Mouse (Mus musculus): ENCODE measurements around the gene Umad1. TPM values are rescaled to one million over a fixed set of nuclear protein-coding genes. Genes with fewer than 3 reads are reported as not detected.
"Not testable (repeated sequence)": the region's sequence is repeated elsewhere in the genome, so short reads cannot be mapped to it uniquely, and the experiment has no call there.

Gene Umad1
- polyA plus RNA-seq, 1 experiment from 2014 or later, result 15.6 TPM

GRCm38 (mm10) chr6:8299066-8299863, 40.2 kb downstream of the Umad1 start:
- Histone ChIP-seq H3K4me3 (ENCODE audit: low read depth, low read length) (no peak overlapping the region), H3K4me2 (ENCODE audit: low read depth, low read length) (no peak overlapping the region), H3K27me3 (ENCODE audit: insufficient read depth, low read length) (no peaks in the 10 kb centered on the region), H3K27ac (ENCODE audit: low read depth) (no peak overlapping the region), H3K9me3 (ENCODE audit: low read length) (no peaks in the 10 kb centered on the region), H3K4me1 (ENCODE audit: insufficient read depth) (no peaks in the 10 kb centered on the region), H3K36me3 (replicated peaks; ENCODE audit: insufficient read depth, low read length) (no peaks in the 10 kb centered on the region), H3K9ac (replicated peaks) (no peak overlapping the region)
- WGBS (ENCODE audit: insufficient replicate concordance), result 66% methylated on average over 6 of the region's 6 CpGs
- ATAC-seq (no peak), DNase-seq (no peak)
- no peak for TF ChIP-seq EP300 (IDR thresholded peaks at IDR 0.05; ENCODE audit: low read depth)
- TF ChIP-seq CTCF (IDR thresholded peaks at IDR 0.05; ENCODE audit: low read depth), result no peak

- DNase-seq (no peak), ATAC-seq (no peak)
- no peaks in the 10 kb centered on the region for H3K4me1 ChIP-seq (ENCODE audit: insufficient read depth)
- H3K27ac ChIP-seq (ENCODE audit: low read depth), result no peak overlapping the region
- 82% methylated on average over 6 of the region's 6 CpGs for WGBS (ENCODE audit: insufficient replicate concordance)
- no peaks in the 10 kb centered on the region for H3K27me3 ChIP-seq (ENCODE audit: insufficient read depth, low read length)
- H3K4me2 ChIP-seq (ENCODE audit: low read depth, low read length), result no peak overlapping the region
- no peak overlapping the region for H3K9ac ChIP-seq (replicated peaks)
- no peak for TF ChIP-seq EP300 (IDR thresholded peaks at IDR 0.05; ENCODE audit: low read depth)
- TF ChIP-seq CTCF (IDR thresholded peaks at IDR 0.05; ENCODE audit: low read depth), result no peak
- H3K9me3 ChIP-seq (ENCODE audit: low read length), result no peaks in the 10 kb centered on the region
- H3K36me3 ChIP-seq (replicated peaks; ENCODE audit: insufficient read depth, low read length), result no peaks in the 10 kb centered on the region
- H3K4me3 ChIP-seq (ENCODE audit: low read depth, low read length), result no peak overlapping the region
Observed at GRCm38 (mm10) chr6:8307878-8308775, 49.0 kb downstream of the Umad1 start.

GRCm38 (mm10) chr6:8312554-8312953, 53.5 kb downstream of the Umad1 start:
- no peaks in the 10 kb centered on the region for H3K36me3 ChIP-seq (replicated peaks; ENCODE audit: insufficient read depth, low read length)

GRCm38 (mm10) chr6:8316201-8316600, 57.1 kb downstream of the Umad1 start:
- H3K4me1 ChIP-seq (ENCODE audit: insufficient read depth), result no peaks in the 10 kb centered on the region
- no peak overlapping the region for H3K27ac ChIP-seq (ENCODE audit: low read depth)
- H3K4me2 ChIP-seq (ENCODE audit: low read depth, low read length), result no peak overlapping the region
- no peak for TF ChIP-seq CTCF (IDR thresholded peaks at IDR 0.05; ENCODE audit: low read depth)
- TF ChIP-seq EP300 (IDR thresholded peaks at IDR 0.05; ENCODE audit: low read depth), result no peak
- DNase-seq (no peak), ATAC-seq (no peak)
- H3K9me3 ChIP-seq (ENCODE audit: low read length), result no peaks in the 10 kb centered on the region
- H3K27me3 ChIP-seq (ENCODE audit: insufficient read depth, low read length), result no peaks in the 10 kb centered on the region
- H3K9ac ChIP-seq (replicated peaks), result no peak overlapping the region
- H3K4me3 ChIP-seq (ENCODE audit: low read depth, low read length), result no peak overlapping the region
- no peaks in the 10 kb centered on the region for H3K36me3 ChIP-seq (replicated peaks; ENCODE audit: insufficient read depth, low read length)

More at GRCm38 (mm10) chr6:8312554-8312953, 53.5 kb downstream of the Umad1 start:
- DNase-seq, result no peak
- ATAC-seq, result no peak
- H3K27ac ChIP-seq (ENCODE audit: low read depth), result no peak overlapping the region
- TF ChIP-seq CTCF (IDR thresholded peaks at IDR 0.05; ENCODE audit: low read depth), result no peak
- TF ChIP-seq EP300 (IDR thresholded peaks at IDR 0.05; ENCODE audit: low read depth), result no peak
- H3K9me3 ChIP-seq (ENCODE audit: low read length), result no peaks in the 10 kb centered on the region
- no peak overlapping the region for H3K4me2 ChIP-seq (ENCODE audit: low read depth, low read length)
- H3K4me3 ChIP-seq (ENCODE audit: low read depth, low read length), result no peak overlapping the region
- H3K27me3 ChIP-seq (ENCODE audit: insufficient read depth, low read length), result no peaks in the 10 kb centered on the region
- WGBS (ENCODE audit: insufficient replicate concordance), result 79% methylated on average over 2 of the region's 2 CpGs
- no peaks in the 10 kb centered on the region for H3K4me1 ChIP-seq (ENCODE audit: insufficient read depth)
- H3K9ac ChIP-seq (replicated peaks), result no peak overlapping the region

- no peak overlapping the region for H3K4me3 ChIP-seq (ENCODE audit: low read depth, low read length)
- H3K4me2 ChIP-seq (ENCODE audit: low read depth, low read length), result no peak overlapping the region
- H3K27me3 ChIP-seq (ENCODE audit: insufficient read depth, low read length), result no peaks in the 10 kb centered on the region
- no peaks in the 10 kb centered on the region for H3K4me1 ChIP-seq (ENCODE audit: insufficient read depth)
- TF ChIP-seq EP300 (IDR thresholded peaks at IDR 0.05; ENCODE audit: low read depth), result no peak
- TF ChIP-seq CTCF (IDR thresholded peaks at IDR 0.05; ENCODE audit: low read depth), result no peak
- H3K27ac ChIP-seq (ENCODE audit: low read depth), result no peak overlapping the region
- H3K9me3 ChIP-seq (ENCODE audit: low read length), result no peaks in the 10 kb centered on the region
- no peaks in the 10 kb centered on the region for H3K36me3 ChIP-seq (replicated peaks; ENCODE audit: insufficient read depth, low read length)
- WGBS (ENCODE audit: insufficient replicate concordance), result 91% methylated on average over 2 of the region's 2 CpGs
- DNase-seq (no peak), ATAC-seq (no peak)
- H3K9ac ChIP-seq (replicated peaks), result no peak overlapping the region
Observed at GRCm38 (mm10) chr6:8319591-8319990, 60.5 kb downstream of the Umad1 start.

- not testable (repeated sequence) for H3K9me3 ChIP-seq (ENCODE audit: low read length); H3K36me3 ChIP-seq (replicated peaks; ENCODE audit: insufficient read depth, low read length); H3K27me3 ChIP-seq (ENCODE audit: insufficient read depth, low read length); H3K4me1 ChIP-seq (ENCODE audit: insufficient read depth); H3K4me3 ChIP-seq (ENCODE audit: low read depth, low read length); H3K9ac ChIP-seq (replicated peaks); DNase-seq; H3K27ac ChIP-seq (ENCODE audit: low read depth); H3K4me2 ChIP-seq (ENCODE audit: low read depth, low read length); ATAC-seq
- 95% methylated on average over 3 of the region's 3 CpGs for WGBS (ENCODE audit: insufficient replicate concordance)
Observed at GRCm38 (mm10) chr6:8331496-8331895, 72.4 kb downstream of the Umad1 start.
